Mouse (Mus musculus): ENCODE data around the gene Gng7. TPM values are rescaled to one million over a fixed set of nuclear protein-coding genes. Genes with fewer than 3 reads are reported as not detected.

Gene Gng7
- polyA plus RNA-seq, 1 experiment from 2014 or later = 1.2 TPM

DNA sequence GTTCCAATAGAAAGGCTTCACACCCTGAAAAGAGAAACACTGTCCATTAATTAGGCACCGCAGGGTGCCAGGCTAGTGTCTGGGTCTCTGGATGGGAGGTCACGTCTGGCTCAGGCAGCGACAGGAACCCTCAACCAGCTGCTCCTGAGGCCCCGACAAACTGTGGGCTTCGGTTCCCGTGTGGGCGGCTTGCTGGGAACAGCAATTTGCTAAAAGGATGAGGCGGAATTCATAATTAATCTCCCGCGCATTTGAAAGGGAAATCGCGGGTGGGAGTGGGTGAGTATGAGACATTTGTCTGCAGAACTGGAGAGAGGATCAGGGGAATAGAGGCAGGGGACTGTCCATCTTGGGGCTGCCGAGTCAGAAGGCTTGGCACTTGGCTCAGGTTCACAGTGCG, 16.7 kb downstream of the Gng7 start:
- Histone ChIP-seq H3K27me3 (replicated peaks; ENCODE audit: control insufficient read depth, insufficient read depth, low read length) (0 out of 2 replicates have a peak, but pooled peaks cover 9% of the 10 kb centered on the region), H3K9me3 (ENCODE audit: control insufficient read depth) (no peaks in the 10 kb centered on the region), H3K9ac (ENCODE audit: low read depth, low read length) (no peak overlapping the region), H3K4me1 (replicated peaks; ENCODE audit: control insufficient read depth, insufficient read depth, low read length) (no peaks in the 10 kb centered on the region), H3K4me3 (ENCODE audit: low read depth, low read length) (no peak overlapping the region), H3K4me2 (replicated peaks; ENCODE audit: low read depth) (no peak overlapping the region), H3K27ac (ENCODE audit: low read depth, low read length) (no peak overlapping the region), H3K36me3 (ENCODE audit: control insufficient read depth, insufficient read depth) (no peaks in the 10 kb centered on the region)
- no peak for TF ChIP-seq CTCF (IDR thresholded peaks at IDR 0.05; ENCODE audit: low read depth)
- 43% methylated on average over 14 of the region's 14 CpGs for WGBS
- no peak for ATAC-seq

DNA sequence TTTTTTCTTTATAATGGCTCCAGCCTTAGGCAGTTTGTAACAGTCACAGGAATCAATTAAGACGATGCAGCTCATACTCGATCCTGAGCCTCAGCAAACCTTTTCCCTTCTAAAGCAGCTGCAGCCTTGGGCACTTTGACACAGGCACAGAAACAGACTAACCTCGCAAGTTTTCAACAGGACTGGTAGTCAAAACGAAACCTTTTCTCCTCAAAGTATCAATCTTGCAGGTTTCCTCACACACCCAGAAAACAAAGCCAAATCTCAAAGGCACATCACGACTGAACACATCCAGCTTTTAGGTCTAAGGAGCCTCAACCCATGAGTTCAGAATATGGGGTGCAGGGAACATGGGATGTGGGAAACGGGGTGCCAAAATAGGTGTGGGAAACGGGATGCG, 17.4 kb downstream of the Gng7 start:
- no peak for ATAC-seq
- Histone ChIP-seq H3K36me3 (ENCODE audit: control insufficient read depth, insufficient read depth) (no peaks in the 10 kb centered on the region), H3K27ac (ENCODE audit: low read depth, low read length) (no peak overlapping the region), H3K4me2 (replicated peaks; ENCODE audit: low read depth) (no peak overlapping the region), H3K27me3 (replicated peaks; ENCODE audit: control insufficient read depth, insufficient read depth, low read length) (0 out of 2 replicates have a peak, but pooled peaks cover 9% of the 10 kb centered on the region), H3K4me1 (replicated peaks; ENCODE audit: control insufficient read depth, insufficient read depth, low read length) (no peaks in the 10 kb centered on the region), H3K9ac (ENCODE audit: low read depth, low read length) (no peak overlapping the region), H3K4me3 (ENCODE audit: low read depth, low read length) (no peak overlapping the region), H3K9me3 (ENCODE audit: control insufficient read depth) (no peaks in the 10 kb centered on the region)
- TF ChIP-seq CTCF (IDR thresholded peaks at IDR 0.05; ENCODE audit: low read depth) = no peak
- WGBS = 83% methylated on average over 8 of the region's 8 CpGs

DNA sequence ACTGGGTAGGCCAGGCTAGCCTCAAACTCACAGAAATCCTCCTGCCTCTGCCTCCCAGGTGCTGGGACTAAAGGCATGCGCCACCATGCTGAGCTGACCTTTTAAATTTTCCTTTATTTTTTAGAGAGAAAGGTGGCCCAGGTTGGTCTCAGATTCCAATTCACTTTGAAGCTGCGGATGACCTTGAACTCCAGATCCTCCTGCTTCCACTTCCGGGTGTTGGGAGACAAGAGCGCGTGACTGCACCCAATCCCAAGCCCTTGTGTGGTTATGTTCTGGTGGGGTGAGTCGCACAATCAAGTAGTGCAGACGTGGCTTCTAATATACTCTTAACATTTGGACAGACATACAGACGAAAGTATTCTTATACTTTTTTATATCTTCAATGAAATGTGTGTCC, 18.2 kb downstream of the Gng7 start:
- Histone ChIP-seq H3K27me3 (replicated peaks; ENCODE audit: control insufficient read depth, insufficient read depth, low read length) (0 out of 2 replicates have a peak, but pooled peaks cover 9% of the 10 kb centered on the region), H3K36me3 (ENCODE audit: control insufficient read depth, insufficient read depth) (no peaks in the 10 kb centered on the region), H3K4me1 (replicated peaks; ENCODE audit: control insufficient read depth, insufficient read depth, low read length) (no peaks in the 10 kb centered on the region), H3K4me3 (ENCODE audit: low read depth, low read length) (no peak overlapping the region), H3K27ac (ENCODE audit: low read depth, low read length) (no peak overlapping the region), H3K4me2 (replicated peaks; ENCODE audit: low read depth) (no peak overlapping the region), H3K9me3 (ENCODE audit: control insufficient read depth) (no peaks in the 10 kb centered on the region), H3K9ac (ENCODE audit: low read depth, low read length) (no peak overlapping the region)
- ATAC-seq = no peak
- TF ChIP-seq CTCF (IDR thresholded peaks at IDR 0.05; ENCODE audit: low read depth) = no peak
- WGBS = 93% methylated on average over 8 of the region's 8 CpGs

DNA sequence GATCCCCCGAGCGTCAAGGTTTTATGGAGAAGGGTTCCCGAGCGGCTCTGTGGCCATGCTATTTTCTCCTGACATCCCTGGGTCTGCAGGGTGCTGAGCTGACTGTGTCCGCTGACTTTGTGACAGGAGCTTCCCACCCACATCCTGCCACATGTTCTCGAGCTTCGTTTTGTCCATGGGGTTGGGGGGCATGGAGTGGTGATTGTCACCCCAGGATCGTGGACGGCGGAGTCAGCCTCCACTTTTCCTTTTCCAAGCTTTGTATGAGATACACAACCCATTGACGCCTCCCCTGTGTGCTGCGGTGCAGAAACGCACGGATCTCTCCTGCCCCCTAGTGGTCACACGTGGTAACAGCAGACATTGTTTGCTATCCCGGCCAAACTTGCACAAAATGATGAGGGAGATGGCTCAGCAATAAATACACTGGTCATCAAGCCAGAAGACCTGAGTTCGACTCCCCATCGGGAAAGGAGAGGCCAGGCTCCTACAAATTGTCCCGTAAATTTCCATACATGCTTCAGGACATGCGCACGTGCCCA, 19.6 kb downstream of the Gng7 start:
- no peak overlapping the region for H3K9ac ChIP-seq (ENCODE audit: low read depth, low read length)
- H3K27ac ChIP-seq (ENCODE audit: low read depth, low read length) = no peak overlapping the region
- no peak overlapping the region; the same call in 1 of the 2 replicates for H3K4me3 ChIP-seq (ENCODE audit: low read depth, low read length)
- 12% methylated on average over 21 of the region's 21 CpGs for WGBS
- TF ChIP-seq CTCF (IDR thresholded peaks at IDR 0.05; ENCODE audit: low read depth) = peak; percentile 100
- 0 out of 2 replicates have a peak, but pooled peaks cover 9% of the 10 kb centered on the region for H3K27me3 ChIP-seq (replicated peaks; ENCODE audit: control insufficient read depth, insufficient read depth, low read length)
- no peaks in the 10 kb centered on the region for H3K9me3 ChIP-seq (ENCODE audit: control insufficient read depth)
- no peaks in the 10 kb centered on the region for H3K4me1 ChIP-seq (replicated peaks; ENCODE audit: control insufficient read depth, insufficient read depth, low read length)
- 0 out of 2 replicates have a peak overlapping the region, but pooled peaks have one; percentile 21 for H3K4me2 ChIP-seq (replicated peaks; ENCODE audit: low read depth)
- peak; percentile 15; the same call in 1 of the 2 replicates for ATAC-seq
- H3K36me3 ChIP-seq (ENCODE audit: control insufficient read depth, insufficient read depth) = no peaks in the 10 kb centered on the region

DNA sequence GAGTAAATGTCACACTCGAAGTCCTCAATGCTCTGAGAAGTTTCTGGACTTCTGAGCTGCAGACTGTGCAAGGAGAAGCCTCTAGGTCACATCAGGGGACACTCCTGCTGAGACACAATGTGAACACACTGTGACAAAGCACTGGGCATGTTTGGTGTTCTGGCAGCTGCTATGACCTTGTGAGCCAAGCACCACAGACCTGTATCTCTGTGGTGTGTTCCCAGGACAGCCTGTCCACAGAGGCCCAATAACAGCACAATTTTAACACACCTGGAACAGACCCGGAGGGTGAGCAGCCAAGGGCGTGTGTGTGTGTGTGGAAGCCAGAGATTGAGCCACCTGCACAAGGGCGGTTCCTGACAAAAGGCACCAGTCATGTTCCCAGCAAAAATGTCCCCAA, 20.1 kb downstream of the Gng7 start:
- no peaks in the 10 kb centered on the region for H3K36me3 ChIP-seq (ENCODE audit: control insufficient read depth, insufficient read depth)
- 56% methylated on average over 4 of the region's 4 CpGs for WGBS
- no peak overlapping the region for H3K4me2 ChIP-seq (replicated peaks; ENCODE audit: low read depth)
- ATAC-seq = no peak
- H3K27ac ChIP-seq (ENCODE audit: low read depth, low read length) = no peak overlapping the region
- no peaks in the 10 kb centered on the region for H3K9me3 ChIP-seq (ENCODE audit: control insufficient read depth)
- no peak for TF ChIP-seq CTCF (IDR thresholded peaks at IDR 0.05; ENCODE audit: low read depth)
- no peak overlapping the region; the same call in 1 of the 2 replicates for H3K4me3 ChIP-seq (ENCODE audit: low read depth, low read length)
- 0 out of 2 replicates have a peak, but pooled peaks cover 9% of the 10 kb centered on the region for H3K27me3 ChIP-seq (replicated peaks; ENCODE audit: control insufficient read depth, insufficient read depth, low read length)
- no peak overlapping the region for H3K9ac ChIP-seq (ENCODE audit: low read depth, low read length)
- no peaks in the 10 kb centered on the region for H3K4me1 ChIP-seq (replicated peaks; ENCODE audit: control insufficient read depth, insufficient read depth, low read length)

DNA sequence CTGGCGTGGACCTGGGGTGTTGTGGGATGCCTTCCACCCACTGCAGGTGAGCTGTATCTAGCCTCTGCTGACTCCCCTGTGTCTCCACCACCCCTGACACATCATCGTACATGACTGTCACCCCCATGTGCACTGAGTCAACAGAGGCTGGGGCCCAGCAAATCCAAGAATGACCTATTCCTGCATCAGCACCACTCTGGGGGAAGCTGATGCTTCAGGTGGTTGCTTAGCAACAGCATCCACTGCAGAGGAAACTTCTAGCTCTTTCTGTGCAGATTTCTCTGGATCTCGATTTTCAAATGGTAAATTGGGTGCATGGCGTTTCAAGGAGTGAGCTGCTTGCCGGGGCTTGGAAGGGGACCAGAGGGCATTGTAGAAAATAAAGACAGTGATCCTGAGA, 21.5 kb downstream of the Gng7 start:
- Histone ChIP-seq H3K9ac (ENCODE audit: low read depth, low read length) (no peak overlapping the region), H3K9me3 (ENCODE audit: control insufficient read depth) (no peaks in the 10 kb centered on the region), H3K4me1 (replicated peaks; ENCODE audit: control insufficient read depth, insufficient read depth, low read length) (no peaks in the 10 kb centered on the region), H3K27me3 (replicated peaks; ENCODE audit: control insufficient read depth, insufficient read depth, low read length) (0 out of 2 replicates have a peak, but pooled peaks cover 8% of the 10 kb centered on the region), H3K27ac (ENCODE audit: low read depth, low read length) (no peak overlapping the region), H3K4me2 (replicated peaks; ENCODE audit: low read depth) (no peak overlapping the region), H3K36me3 (ENCODE audit: control insufficient read depth, insufficient read depth) (no peaks in the 10 kb centered on the region), H3K4me3 (ENCODE audit: low read depth, low read length) (no peak overlapping the region)
- 71% methylated on average over 5 of the region's 5 CpGs for WGBS
- TF ChIP-seq CTCF (IDR thresholded peaks at IDR 0.05; ENCODE audit: low read depth) = no peak
- no peak for ATAC-seq
